Mouse (Mus musculus) testis, adult 2 months (tissue): ENCODE data around the gene Btbd19. TPM values are rescaled to one million over a fixed set of nuclear protein-coding genes. Genes with fewer than 3 reads are reported as not detected.

Source experiments
- H3K27ac ChIP-seq: fragments of 200-500 bp; 2 replicates; pipeline ENCODE4 v1.5.1; 2012; ENCODE audit warnings: low read depth, low read length; ENCODE audit not compliant: control insufficient read depth, insufficient read depth
- H3K27me3 ChIP-seq: fragments of 200-500 bp; 2 replicates; pipeline ENCODE4 v1.6.1; 2012; ENCODE audit warnings: mild to moderate bottlenecking, low read length, moderate library complexity; ENCODE audit not compliant: control insufficient read depth, insufficient read depth
- H3K36me3 ChIP-seq: fragments of 200-500 bp; 2 replicates; pipeline ENCODE4 v1.6.1; 2012; ENCODE audit warnings: mild to moderate bottlenecking, low read length; ENCODE audit not compliant: control insufficient read depth, insufficient read depth
- H3K4me1 ChIP-seq: fragments of 200-500 bp; 2 replicates; pipeline ENCODE4 v1.6.1; 2012; ENCODE audit warnings: low read length; ENCODE audit not compliant: control insufficient read depth, insufficient read depth
- H3K4me3 ChIP-seq: fragments of 200-500 bp; 2 replicates; pipeline ENCODE4 v1.5.1; 2012; ENCODE audit warnings: low read depth, mild to moderate bottlenecking, low read length, moderate library complexity, mixed read lengths; ENCODE audit not compliant: control insufficient read depth
- CTCF ChIP-seq: fragments of 200-500 bp; IDR thresholded peaks from 2 replicates; pipeline ENCODE4 v1.5.1; 2012; ENCODE audit warnings: low read depth, mild to moderate bottlenecking, inconsistent platforms, low read length, moderate library complexity; ENCODE audit not compliant: control insufficient read depth, insufficient read depth, insufficient replicate concordance
- POLR2A ChIP-seq: fragments of 200-500 bp; IDR thresholded peaks from 2 replicates; pipeline ENCODE4 v1.6.1; 2012; ENCODE audit warnings: low read depth, mild to moderate bottlenecking, inconsistent platforms, low read length, moderate library complexity; ENCODE audit not compliant: control insufficient read depth
- polyA plus RNA-seq: library from polyadenylated mRNA; depleted of rRNA; stranded (reverse); fragments of >200 nt; gene quantifications from 2 replicates; pipeline ENCODE4 v1.2.3, GENCODE M21; 2012

Gene Btbd19
- polyA plus RNA-seq, 1 experiment: 3.2 TPM

GRCm38 (mm10) chr4:117110985-117111384 lies 14.5 kb downstream of the Btbd19 start:
- TF ChIP-seq POLR2A (no peak), CTCF (no peak)
- no peak overlapping the region for H3K4me3 ChIP-seq
- H3K4me1 ChIP-seq: no peaks in the 10 kb centered on the region
- H3K27ac ChIP-seq: no peak overlapping the region
- no peaks in the 10 kb centered on the region for H3K27me3 ChIP-seq
- H3K36me3 ChIP-seq: peaks cover 1% of the 10 kb centered on the region; the same call in 1 of the 2 replicates

GRCm38 (mm10) chr4:117110249-117110648 lies 15.3 kb downstream of the Btbd19 start:
- Histone ChIP-seq H3K27me3 (no peaks in the 10 kb centered on the region), H3K4me1 (no peaks in the 10 kb centered on the region), H3K27ac (no peak overlapping the region), H3K36me3 (peaks cover 1% of the 10 kb centered on the region; the same call in 1 of the 2 replicates), H3K4me3 (no peak overlapping the region)
- TF ChIP-seq CTCF (no peak), POLR2A (no peak)

DNA sequence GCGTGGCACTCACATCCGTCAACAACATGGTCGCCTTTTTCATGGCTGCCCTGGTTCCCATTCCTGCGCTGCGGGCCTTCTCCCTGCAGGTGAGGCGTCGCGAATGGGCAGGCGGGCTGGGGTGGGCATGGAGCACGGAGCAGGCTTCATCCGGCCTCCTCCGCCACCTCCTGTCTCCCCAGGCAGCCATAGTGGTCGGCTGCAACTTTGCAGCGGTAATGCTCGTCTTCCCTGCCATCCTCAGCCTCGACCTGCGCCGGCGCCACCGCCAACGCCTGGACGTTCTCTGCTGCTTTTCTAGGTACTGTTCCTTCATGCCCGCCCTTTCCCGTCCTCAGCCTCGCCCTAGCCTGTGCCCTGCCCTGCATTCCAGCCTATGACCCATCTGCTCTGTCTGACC lies 16.2 kb downstream of the Btbd19 start:
- H3K27me3 ChIP-seq: no peaks in the 10 kb centered on the region
- no peak overlapping the region for H3K27ac ChIP-seq
- no peak overlapping the region for H3K4me3 ChIP-seq
- TF ChIP-seq POLR2A (no peak), CTCF (no peak)
- H3K36me3 ChIP-seq: no peaks in the 10 kb centered on the region; the same call in 1 of the 2 replicates
- no peaks in the 10 kb centered on the region for H3K4me1 ChIP-seq

- TF ChIP-seq CTCF: no peak
- TF ChIP-seq POLR2A: no peak
These were observed 17.0 kb downstream of the Btbd19 start for GRCm38 (mm10) chr4:117108524-117108849.

DNA sequence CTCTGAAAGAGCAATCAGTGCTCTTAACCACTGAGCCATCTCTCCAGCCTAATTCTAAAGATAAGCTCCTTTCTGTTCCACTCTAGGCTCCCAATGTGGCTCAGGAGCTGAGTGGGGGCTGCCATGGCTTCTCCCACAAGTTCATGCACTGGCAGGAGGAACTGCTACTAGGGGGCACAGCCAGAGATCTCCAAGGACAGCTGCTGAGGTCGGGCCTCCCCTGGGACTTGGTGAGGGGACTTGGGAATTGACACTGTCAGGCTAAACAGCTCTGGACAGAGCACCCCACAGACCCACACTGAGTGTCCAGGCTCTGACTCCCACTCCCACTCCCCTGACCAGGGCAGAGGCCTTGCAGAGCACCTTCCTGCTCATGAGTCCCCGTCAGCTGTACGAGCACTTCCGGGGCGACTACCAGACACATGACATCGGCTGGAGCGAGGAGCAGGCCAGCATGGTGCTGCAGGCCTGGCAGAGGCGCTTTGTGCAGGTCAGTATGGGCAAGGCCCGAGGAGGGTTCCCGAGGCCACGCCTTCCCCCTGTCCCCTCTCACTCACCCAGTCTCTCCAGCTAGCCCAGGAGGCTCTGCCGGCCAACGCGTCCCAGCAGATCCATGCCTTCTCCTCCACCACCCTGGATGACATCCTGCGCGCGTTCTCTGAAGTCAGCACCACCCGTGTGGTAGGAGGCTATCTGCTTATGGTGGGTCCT lies 17.6 kb downstream of the Btbd19 start:
- no peak overlapping the region for H3K4me3 ChIP-seq
- no peaks in the 10 kb centered on the region for H3K27me3 ChIP-seq
- H3K27ac ChIP-seq: no peak overlapping the region
- TF ChIP-seq POLR2A (no peak), CTCF (no peak)
- no peaks in the 10 kb centered on the region for H3K36me3 ChIP-seq
- no peaks in the 10 kb centered on the region for H3K4me1 ChIP-seq

More at GRCm38 (mm10) chr4:117108524-117108849, 17.0 kb downstream of the Btbd19 start:
- no peaks in the 10 kb centered on the region for H3K4me1 ChIP-seq
- H3K4me3 ChIP-seq: no peak overlapping the region
- H3K27me3 ChIP-seq: no peaks in the 10 kb centered on the region
- no peaks in the 10 kb centered on the region for H3K36me3 ChIP-seq
- H3K27ac ChIP-seq: no peak overlapping the region

GRCm38 (mm10) chr4:117105127-117105526 lies 20.4 kb downstream of the Btbd19 start:
- Histone ChIP-seq H3K36me3 (no peaks in the 10 kb centered on the region), H3K27ac (no peak overlapping the region), H3K4me3 (peak overlapping the region; percentile 48), H3K27me3 (no peaks in the 10 kb centered on the region), H3K4me1 (no peaks in the 10 kb centered on the region)
- TF ChIP-seq CTCF (no peak), POLR2A (no peak)

- no peaks in the 10 kb centered on the region for H3K36me3 ChIP-seq
- H3K4me3 ChIP-seq: peak overlapping the region; percentile 48
- H3K4me1 ChIP-seq: no peaks in the 10 kb centered on the region
These were observed 20.9 kb downstream of the Btbd19 start for GRCm38 (mm10) chr4:117104672-117105071.

DNA sequence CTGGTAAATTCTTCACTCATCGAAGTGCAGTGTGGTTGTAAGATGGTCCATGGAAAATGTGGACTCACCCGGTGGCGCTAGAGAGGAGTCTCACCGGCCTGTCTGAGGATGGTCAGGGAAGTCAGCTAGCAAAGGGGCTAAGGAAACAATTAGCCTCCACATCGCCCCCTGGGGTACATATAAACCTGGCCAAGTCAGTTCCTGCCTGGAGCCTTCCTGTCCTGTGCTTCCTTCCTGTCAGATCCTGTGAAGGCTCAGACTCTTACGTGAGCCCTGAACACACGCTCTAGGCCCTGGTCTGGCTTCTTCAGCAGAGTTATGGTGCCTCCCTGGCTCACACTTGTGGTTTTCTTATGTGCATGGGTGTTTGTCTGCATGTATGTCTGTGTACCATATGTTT lies 24.3 kb downstream of the Btbd19 start:
- no peaks in the 10 kb centered on the region for H3K27me3 ChIP-seq
- H3K27ac ChIP-seq: no peak overlapping the region
- no peak overlapping the region for H3K4me3 ChIP-seq
- peaks cover under 1% of the 10 kb centered on the region; the same call in 1 of the 2 replicates for H3K4me1 ChIP-seq
- TF ChIP-seq CTCF: no peak
- TF ChIP-seq POLR2A: no peak
- no peaks in the 10 kb centered on the region for H3K36me3 ChIP-seq

More at GRCm38 (mm10) chr4:117104672-117105071, 20.9 kb downstream of the Btbd19 start:
- Histone ChIP-seq H3K27ac (no peak overlapping the region), H3K27me3 (no peaks in the 10 kb centered on the region)
- TF ChIP-seq POLR2A: no peak
- no peak for TF ChIP-seq CTCF
